In genomic region chr14:62563679-62564078, GRCm38 (mm10) we compare ENCODE assay signal across 21 mouse cellular contexts. TPM values are rescaled to one million over a fixed set of nuclear protein-coding genes. Genes with fewer than 3 reads are reported as not detected.
DNase-seq lines count a peak whose midpoint lies in the region; ATAC-seq lines count a peak whose summit lies in the region.
"Had no signal": no experiment of that assay in that cellular context is flagged by ENCODE, and none has a peak within 500 bp of the region (broad histone marks: within the 10 kb centered on the region; RNA-seq: fewer than 3 reads in every experiment).

No protein-coding gene starts in this region.

- H3K27me3 ChIP-seq in heart, embryonic 12.5 days (replicated peaks) = 0 out of 2 replicates have a peak, but pooled peaks cover 8% of the 10 kb centered on the region
- H3K27me3 ChIP-seq: embryonic facial prominence, embryonic 15.5 days; hindbrain, embryonic 15.5 days; lung, embryonic 15.5 days; neural tube, embryonic 12.5 days had no signal

- H3K9me3 ChIP-seq in heart, embryonic 12.5 days (replicated peaks) = no peaks in the 10 kb centered on the region
- H3K9me3 ChIP-seq: embryonic facial prominence, embryonic 15.5 days; forebrain, embryonic 10.5 days; G1E; heart, embryonic 13.5 days; hindbrain, embryonic 15.5 days; lung, embryonic 15.5 days; neural tube, embryonic 12.5 days had no signal

- no peaks in the 10 kb centered on the region for H3K36me3 ChIP-seq in heart, embryonic 12.5 days
- H3K36me3 ChIP-seq: embryonic facial prominence, embryonic 15.5 days; forebrain, embryonic 10.5 days; G1E; heart, embryonic 13.5 days; lung, embryonic 15.5 days; neural tube, embryonic 12.5 days had no signal

- ATAC-seq in heart, embryonic 12.5 days (ENCODE audit: insufficient number of reproducible peaks, low FRiP score) = no peak
- ATAC-seq: CD4-positive, CD25-positive, alpha-beta regulatory T cell, adult 4 months; intestine, embryonic 16.5 days had no signal

- peak; percentile 79 for DNase-seq in heart, adult 11 months
- peak; percentile 6 for DNase-seq in lung, postnatal 25 days (ENCODE audit: low spot score)
- no peak for DNase-seq in lung, postnatal 14 days
- peak; percentile 38 for DNase-seq in kidney, adult 9 months
- peak; percentile 54 to 62 for DNase-seq in kidney, postnatal 36 days
- no peak for DNase-seq in frontal cortex, postnatal 14 days (ENCODE audit: low spot score in 2 of 2)
- DNase-seq: cerebellum, adult 2 months; heart, postnatal 36 days; liver had no signal

- H3K9ac ChIP-seq in heart, embryonic 12.5 days = no peak overlapping the region
- H3K9ac ChIP-seq: embryonic facial prominence, embryonic 15.5 days; heart, embryonic 13.5 days; hindbrain, embryonic 15.5 days; lung, embryonic 15.5 days; neural tube, embryonic 12.5 days had no signal

- no peak overlapping the region for H3K4me3 ChIP-seq in heart, embryonic 12.5 days
- H3K4me3 ChIP-seq: embryonic facial prominence, embryonic 15.5 days; forebrain, embryonic 10.5 days; heart, embryonic 13.5 days; hindbrain, embryonic 15.5 days; lung, embryonic 15.5 days; neural tube, embryonic 12.5 days had no signal

- H3K4me2 ChIP-seq in heart, embryonic 12.5 days = no peak overlapping the region
- H3K4me2 ChIP-seq: embryonic facial prominence, embryonic 15.5 days; heart, embryonic 13.5 days; hindbrain, embryonic 15.5 days; lung, embryonic 15.5 days; neural tube, embryonic 12.5 days had no signal

- no peak overlapping the region for H3K27ac ChIP-seq in heart, embryonic 12.5 days (ENCODE audit: poor library complexity, severe bottlenecking)
- H3K27ac ChIP-seq: embryonic facial prominence, embryonic 15.5 days; forebrain, embryonic 10.5 days; heart, embryonic 13.5 days; hindbrain, embryonic 15.5 days; lung, embryonic 15.5 days; neural tube, embryonic 12.5 days; stomach, postnatal 0 days had no signal

- peaks cover 12% of the 10 kb centered on the region for H3K4me1 ChIP-seq in heart, embryonic 12.5 days (replicated peaks)
- H3K4me1 ChIP-seq: embryonic facial prominence, embryonic 15.5 days; neural tube, embryonic 12.5 days had no signal

- 77% methylated on average over 7 of the region's 7 CpGs for WGBS in heart, embryonic 12.5 days

RNA-seq across cellular contexts. Expression of gene Gm4131, which starts 3.0 kb away (rescaled TPM):
- 0.20 TPM in 1 of 2 replicates, not detected in the other for polyA plus RNA-seq in heart, embryonic 12.5 days (2016; fragmentation: Nextera tagmentation; extraction: Ambion mirVana)
- polyA plus RNA-seq: CD4-positive, CD25-positive, alpha-beta regulatory T cell, adult 4 months; cerebellum, adult 2 months; embryonic facial prominence, embryonic 15.5 days; forebrain, embryonic 10.5 days; G1E; gonadal fat pad, adult 2 months; heart, embryonic 13.5 days; intestine, embryonic 16.5 days; lung, embryonic 15.5 days; neural tube, embryonic 12.5 days; stomach, postnatal 0 days had no signal

RNA-seq across cellular contexts. Expression of gene Fam124a, which starts 8.1 kb away (rescaled TPM):
- 1.9 and 3.1 TPM in 2 replicates for polyA plus RNA-seq in heart, embryonic 12.5 days (2016; fragmentation: Nextera tagmentation; extraction: Ambion mirVana)
- polyA plus RNA-seq: CD4-positive, CD25-positive, alpha-beta regulatory T cell, adult 4 months; G1E had no signal

Comparison
In these comparisons a context has a peak if more than half of its experiments do, and no peak if none do; other contexts are left out.
1. DNase-seq: peak in heart, adult 11 months (single experiment), lung, postnatal 25 days (single experiment), kidney, adult 9 months (single experiment) and kidney, postnatal 36 days (2 of 2); none in lung, postnatal 14 days (single experiment) and frontal cortex, postnatal 14 days (0 of 2).